Mouse (Mus musculus): ENCODE results near the gene Mrm1. TPM values are rescaled to one million over a fixed set of nuclear protein-coding genes. Genes with fewer than 3 reads are reported as not detected.

The Mrm1 gene
- polyA plus RNA-seq (2012; ENCODE audit: low replicate concordance), result 12.9 and 14.9 TPM in 2 replicates

DNA sequence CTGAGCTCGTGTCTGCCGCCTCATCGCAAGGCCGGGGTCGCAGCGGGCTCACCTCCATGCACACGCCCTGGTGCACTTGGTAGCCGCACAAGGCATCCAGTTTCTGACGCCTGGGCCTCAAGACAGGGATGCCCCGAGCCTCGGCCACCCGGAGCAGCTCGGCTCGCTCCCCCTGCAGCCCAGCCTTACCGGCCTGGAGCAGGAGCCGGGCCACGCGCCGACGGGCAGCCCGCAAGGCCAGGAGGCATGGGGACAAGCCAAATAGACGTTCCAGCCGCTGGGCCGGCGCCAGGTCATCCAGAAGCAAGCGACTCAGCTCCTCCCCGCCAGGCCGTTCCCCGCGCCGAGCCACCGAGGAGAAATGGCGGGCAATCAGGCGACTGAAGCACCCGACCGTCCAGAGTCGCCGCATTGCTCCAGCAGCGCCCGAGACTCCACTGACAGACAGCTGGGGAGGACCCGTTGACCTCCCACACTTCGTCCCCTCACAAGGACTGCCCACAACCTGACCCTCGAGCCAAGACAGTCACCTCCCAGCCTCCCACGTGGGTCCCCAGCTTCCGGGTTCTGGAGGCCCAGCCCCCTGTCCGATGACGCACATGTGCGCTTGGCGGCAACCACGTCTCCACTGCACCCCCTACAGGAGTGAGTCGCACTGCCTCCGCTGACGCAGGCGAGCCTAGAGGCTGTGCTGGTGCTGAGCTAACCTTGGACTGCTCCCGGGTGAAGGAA, at the start of gene Mrm1:
TSS of gene Mrm1 (minus strand) at position 555 of the 732 bp plus-strand sequence.

DNA sequence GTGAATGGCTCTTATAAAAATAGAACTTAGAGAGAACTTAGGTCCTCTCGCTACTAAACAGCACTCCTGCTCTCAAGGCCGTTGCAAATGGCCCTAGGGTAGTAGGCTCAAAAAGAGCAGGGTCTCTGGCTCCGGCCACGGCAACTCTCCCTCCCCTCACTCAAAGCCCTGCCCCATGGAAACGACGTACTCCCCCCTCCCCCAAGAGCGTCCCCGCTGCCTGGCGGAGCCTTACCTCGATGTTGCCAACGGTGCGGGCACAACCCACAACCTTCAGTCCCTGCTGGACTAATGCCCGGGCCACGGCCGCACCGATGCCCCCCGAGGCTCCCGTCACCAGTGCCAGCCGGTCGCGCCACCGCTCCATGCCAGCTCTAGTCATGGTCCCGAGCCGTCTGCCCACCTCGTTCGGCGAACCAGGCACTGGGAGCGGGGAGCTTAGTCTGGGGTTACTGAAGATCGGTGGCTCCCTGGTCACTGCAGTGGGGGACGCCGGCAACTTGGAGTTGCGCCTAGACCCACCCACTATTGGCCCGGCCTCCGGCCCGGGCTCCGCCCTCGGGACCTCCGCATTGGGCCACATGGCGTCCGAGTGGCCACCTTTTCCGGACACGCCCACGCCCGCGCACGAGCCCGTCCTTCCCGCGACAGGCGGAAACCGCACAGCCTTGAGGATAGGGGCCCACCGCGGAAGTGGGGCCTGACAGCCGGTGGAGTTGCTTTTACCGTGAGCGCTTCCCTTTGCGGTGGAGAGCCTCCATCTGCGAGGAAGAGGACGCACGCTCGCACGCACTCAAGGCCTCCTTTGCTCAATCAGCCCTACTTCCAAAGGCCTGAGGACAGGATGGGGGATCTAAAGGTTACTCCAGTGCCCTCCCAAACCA, 9.4 kb upstream of the Mrm1 start, which contains the start of gene Dhrs11:
TSS of gene Dhrs11 (minus strand) at position 479 of the 884 bp plus-strand sequence.

Other genes starting within 250 kb of the Mrm1 start
- 52.3 and 69.2 TPM in 2 replicates for gene Dhrs11, start 9.5 kb upstream of the Mrm1 start, polyA plus RNA-seq (2012; ENCODE audit: low replicate concordance)
- gene Ggnbp2, start 51.3 kb upstream of the Mrm1 start, polyA plus RNA-seq (2012; ENCODE audit: low replicate concordance), result 46.3 and 57.5 TPM in 2 replicates
- gene Myo19, start 60.6 kb upstream of the Mrm1 start, polyA plus RNA-seq (2012; ENCODE audit: low replicate concordance), result 44.0 and 68.6 TPM in 2 replicates
- gene Pigw, start 60.8 kb upstream of the Mrm1 start, polyA plus RNA-seq (2012; ENCODE audit: low replicate concordance), result 1.3 and 7.1 TPM in 2 replicates
- gene Znhit3, start 96.9 kb upstream of the Mrm1 start, polyA plus RNA-seq (2012; ENCODE audit: low replicate concordance), result 0.89 and 3.2 TPM in 2 replicates
- 0.43 TPM in 1 of 2 replicates, not detected in the other for gene Car4, start 138.3 kb upstream of the Mrm1 start, polyA plus RNA-seq (2012; ENCODE audit: low replicate concordance)